Mouse (Mus musculus): ENCODE results near the gene Tcl1b1.
"Not testable (repeated sequence)": the region's sequence is repeated elsewhere in the genome, so short reads cannot be mapped to it uniquely, and the experiment has no call there.

Gene Tcl1b1

GRCm38 (mm10) chr12:105199684-105200497 lies 40.4 kb downstream of the Tcl1b1 start:
- not testable (repeated sequence) for DNase-seq (ENCODE audit: low read depth)

- not testable (repeated sequence) for DNase-seq (ENCODE audit: low read depth)
Observed at GRCm38 (mm10) chr12:105201657-105202056, 42.2 kb downstream of the Tcl1b1 start, which contains the start of gene Tcl1b4. Gene Tcl1b4 (plus strand): TSS chr12:105201957.

GRCm38 (mm10) chr12:105207071-105207470 lies 47.6 kb downstream of the Tcl1b1 start:
- DNase-seq (ENCODE audit: low read depth), result no peak

GRCm38 (mm10) chr12:105208441-105208840 lies 49.0 kb downstream of the Tcl1b1 start:
- no peak for DNase-seq (ENCODE audit: low read depth)

- DNase-seq (ENCODE audit: low read depth), result no peak
Observed at GRCm38 (mm10) chr12:105209231-105209630, 49.7 kb downstream of the Tcl1b1 start.
